Mouse (Mus musculus): ENCODE measurements around the gene Scgb1b20. TPM values are rescaled to one million over a fixed set of nuclear protein-coding genes. Genes with fewer than 3 reads are reported as not detected.

Scgb1b20 gene
- total RNA-seq (2023) = not detected

DNA sequence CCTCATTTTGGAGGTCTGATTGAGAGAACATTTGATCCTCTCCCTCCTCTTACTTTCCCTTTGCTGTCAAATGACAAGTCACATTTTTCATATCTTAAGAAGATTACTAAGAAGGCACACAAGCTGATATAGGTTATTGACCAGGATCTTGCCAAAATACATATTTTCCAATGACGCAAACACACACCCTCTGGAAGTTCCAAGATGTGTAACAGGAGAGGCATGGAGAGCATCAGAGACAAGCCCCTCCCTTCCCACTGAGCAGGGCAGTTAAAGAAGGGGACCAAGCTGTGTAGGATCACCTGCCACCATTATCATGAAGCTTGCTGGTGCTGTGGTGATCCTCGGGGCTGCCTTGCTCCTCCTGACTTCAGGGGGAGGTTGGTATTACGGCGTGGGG, at the start of gene Scgb1b20:
TSS of gene Scgb1b20 (plus strand) at position 301 of the 400 bp plus-strand sequence.

DNA sequence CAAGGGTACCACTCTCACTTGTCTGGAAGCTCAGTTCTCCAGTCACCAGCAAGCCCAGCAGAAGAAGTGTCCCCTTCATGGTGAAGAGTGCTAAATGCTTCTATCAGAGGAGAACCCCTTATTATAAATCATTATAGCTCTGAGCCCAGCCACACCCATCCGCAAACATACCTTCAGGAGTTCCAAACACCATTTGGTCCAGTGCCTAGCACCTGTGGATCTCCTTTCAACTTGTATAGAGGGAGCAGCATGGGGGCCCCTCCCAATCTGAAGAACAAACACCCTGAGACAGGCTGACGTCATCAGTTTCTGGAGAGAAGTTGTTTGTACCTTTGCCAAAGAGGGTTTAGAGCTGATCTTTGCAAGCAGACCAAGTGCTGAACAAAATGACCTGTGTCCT, 6.8 kb upstream of the Scgb1b20 start, which contains the start of gene Scgb2b20:
TSS of gene Scgb2b20 (minus strand) at position 101 of the 400 bp plus-strand sequence.

Other genes with a start within 250 kb of the Scgb1b20 start
- not detected for gene Scgb2b18, start 199.4 kb upstream of the Scgb1b20 start, total RNA-seq (2023)
- gene Scgb1b18, start 187.7 kb upstream of the Scgb1b20 start, total RNA-seq (2023) = not detected
- not detected for gene Scgb2b19, start 92.9 kb upstream of the Scgb1b20 start, total RNA-seq (2023)
- gene Scgb1b19, start 85.9 kb upstream of the Scgb1b20 start, total RNA-seq (2023) = not detected
- not detected for gene Scgb2b20, start 6.9 kb upstream of the Scgb1b20 start, total RNA-seq (2023)
- not detected for gene Scgb2b21, start 147.2 kb downstream of the Scgb1b20 start, total RNA-seq (2023)